8 mouse cellular contexts compared by ENCODE assay signal in genomic region chr11:82846079-82846436, GRCm38 (mm10). TPM values are rescaled to one million over a fixed set of nuclear protein-coding genes. Genes with fewer than 3 reads are reported as not detected.
DNase-seq lines count a peak whose midpoint lies in the region; ATAC-seq lines count a peak whose summit lies in the region.

No protein-coding gene starts in this region.

- peak overlapping the region; percentile 77 for H3K27ac ChIP-seq in heart, embryonic 11.5 days (ENCODE audit: low read depth, low read length)
- H3K27ac ChIP-seq in intestine, embryonic 14.5 days (ENCODE audit: low read depth) = no peak overlapping the region
- H3K27ac ChIP-seq in midbrain, embryonic 16.5 days (ENCODE audit: low read length) = peak overlapping the region; percentile 33; the same call in 1 of the 2 replicates

- H3K9me3 ChIP-seq in heart, embryonic 11.5 days (replicated peaks; ENCODE audit: control insufficient read depth, low read length) = no peaks in the 10 kb centered on the region
- H3K9me3 ChIP-seq in intestine, embryonic 14.5 days (ENCODE audit: control insufficient read depth, low read length) = no peaks in the 10 kb centered on the region
- no peaks in the 10 kb centered on the region for H3K9me3 ChIP-seq in midbrain, embryonic 16.5 days (replicated peaks; ENCODE audit: control insufficient read depth, low read length, poor library complexity, severe bottlenecking)

- H3K27me3 ChIP-seq in heart, embryonic 11.5 days (ENCODE audit: control insufficient read depth, insufficient read depth, low read length) = no peaks in the 10 kb centered on the region
- no peaks in the 10 kb centered on the region for H3K27me3 ChIP-seq in intestine, embryonic 14.5 days (replicated peaks; ENCODE audit: control insufficient read depth, insufficient read depth, low read length)
- no peaks in the 10 kb centered on the region for H3K27me3 ChIP-seq in midbrain, embryonic 16.5 days (ENCODE audit: control insufficient read depth, insufficient read depth, low read depth, low read length)

- peak overlapping the region; percentile 69 for H3K4me2 ChIP-seq in heart, embryonic 11.5 days
- peak overlapping the region; percentile 31 for H3K4me2 ChIP-seq in intestine, embryonic 14.5 days (ENCODE audit: low read length)
- peak overlapping the region; percentile 43 for H3K4me2 ChIP-seq in midbrain, embryonic 16.5 days (ENCODE audit: low read length)

- peak overlapping the region; percentile 6 for H3K4me3 ChIP-seq in heart, embryonic 11.5 days (ENCODE audit: low read depth, low read length)
- peak overlapping the region; percentile 0; the same call in 1 of the 2 replicates for H3K4me3 ChIP-seq in intestine, embryonic 14.5 days (ENCODE audit: low read depth, low read length)
- peak overlapping the region; percentile 21 for H3K4me3 ChIP-seq in midbrain, embryonic 16.5 days (ENCODE audit: low read depth, low read length)

- H3K36me3 ChIP-seq in heart, embryonic 11.5 days (ENCODE audit: control insufficient read depth, insufficient read depth, low read length) = no peaks in the 10 kb centered on the region
- H3K36me3 ChIP-seq in intestine, embryonic 14.5 days (ENCODE audit: control insufficient read depth, insufficient read depth, low read length) = no peaks in the 10 kb centered on the region
- H3K36me3 ChIP-seq in midbrain, embryonic 16.5 days (ENCODE audit: control insufficient read depth, insufficient read depth, low read length) = no peaks in the 10 kb centered on the region

- peak overlapping the region; percentile 2; the same call in 1 of the 2 replicates for H3K9ac ChIP-seq in heart, embryonic 11.5 days (ENCODE audit: low read depth, low read length)
- no peak overlapping the region for H3K9ac ChIP-seq in intestine, embryonic 14.5 days (ENCODE audit: low read length)
- H3K9ac ChIP-seq in midbrain, embryonic 16.5 days (ENCODE audit: low read depth, low read length) = peak overlapping the region; percentile 37

- WGBS in heart, embryonic 11.5 days (ENCODE audit: insufficient replicate concordance) = 11% methylated on average over 4 of the region's 4 CpGs
- WGBS in intestine, embryonic 14.5 days = 17% methylated on average over 4 of the region's 4 CpGs
- 41% methylated on average over 4 of the region's 4 CpGs for WGBS in midbrain, embryonic 16.5 days

- ATAC-seq in heart, embryonic 11.5 days (replicated peaks; ENCODE audit: insufficient number of reproducible peaks, low FRiP score, low TSS enrichment) = peak; percentile 82
- ATAC-seq in intestine, embryonic 14.5 days (replicated peaks; ENCODE audit: low FRiP score, low TSS enrichment, low read depth) = no peak
- ATAC-seq in midbrain, embryonic 16.5 days = peak; percentile 25; the same call in 1 of the 2 replicates

- intact Hi-C loops in heart, postnatal 14 days (cut with DNase I) = no loop called here

- peaks cover 5% of the 10 kb centered on the region; the same call in 1 of the 2 replicates for H3K4me1 ChIP-seq in heart, embryonic 11.5 days (ENCODE audit: control insufficient read depth, insufficient read depth, low read length)
- H3K4me1 ChIP-seq in intestine, embryonic 14.5 days (replicated peaks; ENCODE audit: control insufficient read depth, insufficient read depth, low read length) = no peaks in the 10 kb centered on the region; the same call in 1 of the 2 replicates
- H3K4me1 ChIP-seq in midbrain, embryonic 16.5 days (ENCODE audit: control insufficient read depth, insufficient read depth, low read length) = peaks cover 14% of the 10 kb centered on the region

- no peak for DNase-seq in heart, postnatal 14 days
- DNase-seq in embryo, embryonic 11 days = peak; percentile 51
- no peak for DNase-seq in intestine, embryonic 14.5 days (ENCODE audit: low spot score)
- no peak for DNase-seq in testis, postnatal 14 days (ENCODE audit: low spot score)
- DNase-seq in adrenal gland, postnatal 4 days (ENCODE audit: low spot score in 2 of 2) = no peak
- no peak for DNase-seq in right cerebral cortex, adult 2 months (ENCODE audit: low spot score in 2 of 2)

RNA-seq across cellular contexts. Expression of gene Rffl, which starts 25.0 kb away (rescaled TPM):
- 6.4 and 7.4 TPM in 2 replicates for polyA plus RNA-seq in heart, embryonic 11.5 days (2014; fragmentation: Nextera tagmentation; extraction: Ambion mirVana)
- 1 to 10 TPM; 5.0 to 6.5 TPM for total RNA-seq in heart, postnatal 14 days (2021)
- polyA plus RNA-seq in intestine, embryonic 14.5 days (2014; fragmentation: Nextera tagmentation; extraction: Ambion mirVana) = 12.1 and 13.5 TPM in 2 replicates
- 3.9 and 4.2 TPM in 2 replicates for polyA plus RNA-seq in midbrain, embryonic 16.5 days (2015; fragmentation: Nextera tagmentation; extraction: Ambion mirVana)
- 10 to 100 TPM; 10.6 to 12.0 TPM for total RNA-seq in adrenal gland, postnatal 4 days (2021)

RNA-seq across cellular contexts. Expression of gene Rad51d, which starts 44.4 kb away (rescaled TPM):
- polyA plus RNA-seq in heart, embryonic 11.5 days (2014; fragmentation: Nextera tagmentation; extraction: Ambion mirVana) = 15.3 and 16.4 TPM in 2 replicates
- total RNA-seq in heart, postnatal 14 days (2021) = 1 to 10 TPM; 8.0 to 8.3 TPM
- 14.7 and 15.4 TPM in 2 replicates for polyA plus RNA-seq in intestine, embryonic 14.5 days (2014; fragmentation: Nextera tagmentation; extraction: Ambion mirVana)
- polyA plus RNA-seq in midbrain, embryonic 16.5 days (2015; fragmentation: Nextera tagmentation; extraction: Ambion mirVana) = 13.6 and 13.7 TPM in 2 replicates
- 10 to 100 TPM; 16.4 to 16.8 TPM for total RNA-seq in adrenal gland, postnatal 4 days (2021)

RNA-seq across cellular contexts. Expression of gene Fndc8, which starts 45.9 kb away (rescaled TPM):
- polyA plus RNA-seq in heart, embryonic 11.5 days (2014; fragmentation: Nextera tagmentation; extraction: Ambion mirVana) = 0.10 TPM in 1 of 2 replicates, not detected in the other
- total RNA-seq in heart, postnatal 14 days (2021) = not detected
- polyA plus RNA-seq in intestine, embryonic 14.5 days (2014; fragmentation: Nextera tagmentation; extraction: Ambion mirVana) = 0.11 and 0.22 TPM in 2 replicates
- polyA plus RNA-seq in midbrain, embryonic 16.5 days (2015; fragmentation: Nextera tagmentation; extraction: Ambion mirVana) = 1.0 and 1.1 TPM in 2 replicates
- under 1 TPM; 0.23 to 0.25 TPM for total RNA-seq in adrenal gland, postnatal 4 days (2021)
